In genomic region chr12:105449239-105449638, GRCm38 (mm10) we compare ENCODE assay signal across 27 mouse cellular contexts. TPM values are rescaled to one million over a fixed set of nuclear protein-coding genes. Genes with fewer than 3 reads are reported as not detected.
"Had no signal": no experiment of that assay in that cellular context is flagged by ENCODE, and none has a peak within 500 bp of the region (broad histone marks: within the 10 kb centered on the region; RNA-seq: fewer than 3 reads in every experiment).

No protein-coding gene starts in this region.

- H3K27ac ChIP-seq: heart, adult 2 months; heart, embryonic 13.5 days; heart, embryonic 15.5 days; hindbrain, embryonic 13.5 days; hindbrain, embryonic 15.5 days; hindbrain, postnatal 0 days; kidney, embryonic 15.5 days; kidney, postnatal 0 days; limb, embryonic 13.5 days; limb, embryonic 15.5 days; liver, embryonic 12.5 days; liver, embryonic 14.5 days had no signal

- ATAC-seq: hindbrain, postnatal 0 days; intestine, embryonic 16.5 days; liver, embryonic 12.5 days had no signal

- DNase-seq: gastrocnemius, postnatal 14 days; gastrocnemius, postnatal 36 days; heart, adult 11 months; heart, adult 2 months; heart, postnatal 14 days; heart, postnatal 36 days; kidney, adult 11 months; kidney, adult 2 months; kidney, adult 9 months; kidney, postnatal 14 days; kidney, postnatal 36 days; layer of hippocampus, adult 9-11 months; layer of hippocampus, postnatal 36 days; left cerebral cortex, postnatal 4 days had no signal

- H3K4me3 ChIP-seq: heart, adult 2 months; heart, embryonic 13.5 days; heart, embryonic 15.5 days; hindbrain, embryonic 13.5 days; hindbrain, embryonic 15.5 days; kidney, embryonic 15.5 days; limb, embryonic 13.5 days; limb, embryonic 15.5 days; liver, embryonic 12.5 days had no signal

RNA-seq across cellular contexts. Expression of gene D430019H16Rik, which starts 4.4 kb away (rescaled TPM):
- total RNA-seq: hematopoietic stem cell, adult 5-6 weeks had no signal
